Mouse (Mus musculus): ENCODE data around the gene Ugt1a10.

DNA sequence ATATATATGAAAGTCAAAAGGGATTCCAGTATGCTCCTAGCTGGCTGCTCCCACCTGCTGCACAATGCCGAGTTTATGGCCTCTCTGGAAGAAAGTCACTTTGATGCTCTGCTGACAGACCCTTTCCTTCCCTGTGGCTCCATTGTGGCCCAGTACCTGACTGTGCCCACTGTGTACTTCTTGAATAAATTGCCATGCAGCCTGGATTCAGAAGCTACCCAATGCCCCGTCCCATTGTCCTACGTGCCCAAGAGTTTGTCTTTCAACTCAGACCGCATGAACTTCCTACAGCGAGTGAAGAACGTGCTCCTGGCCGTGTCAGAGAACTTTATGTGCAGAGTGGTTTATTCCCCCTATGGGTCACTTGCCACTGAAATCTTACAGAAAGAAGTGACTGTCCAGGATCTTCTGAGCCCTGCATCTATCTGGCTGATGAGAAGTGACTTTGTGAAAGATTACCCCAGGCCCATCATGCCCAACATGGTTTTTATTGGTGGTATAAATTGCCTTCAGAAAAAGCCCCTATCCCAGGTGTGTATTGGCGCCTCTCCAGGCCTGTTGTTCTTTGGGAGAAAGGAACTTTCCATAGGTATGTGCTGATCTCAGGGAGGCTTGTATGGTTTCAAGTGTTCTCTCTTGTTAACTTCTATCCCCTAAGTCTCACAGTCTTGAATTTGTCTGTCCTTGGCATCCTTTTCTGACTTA lies 157.3 kb downstream of the Ugt1a10 start:
- no peak for TF ChIP-seq CTCF (IDR thresholded peaks at IDR 0.05; ENCODE audit: low read depth)
- TF ChIP-seq EP300 (IDR thresholded peaks at IDR 0.05; ENCODE audit: low read depth) = no peak
